Mouse (Mus musculus): ENCODE results near the gene Mvk.

The Mvk gene

DNA sequence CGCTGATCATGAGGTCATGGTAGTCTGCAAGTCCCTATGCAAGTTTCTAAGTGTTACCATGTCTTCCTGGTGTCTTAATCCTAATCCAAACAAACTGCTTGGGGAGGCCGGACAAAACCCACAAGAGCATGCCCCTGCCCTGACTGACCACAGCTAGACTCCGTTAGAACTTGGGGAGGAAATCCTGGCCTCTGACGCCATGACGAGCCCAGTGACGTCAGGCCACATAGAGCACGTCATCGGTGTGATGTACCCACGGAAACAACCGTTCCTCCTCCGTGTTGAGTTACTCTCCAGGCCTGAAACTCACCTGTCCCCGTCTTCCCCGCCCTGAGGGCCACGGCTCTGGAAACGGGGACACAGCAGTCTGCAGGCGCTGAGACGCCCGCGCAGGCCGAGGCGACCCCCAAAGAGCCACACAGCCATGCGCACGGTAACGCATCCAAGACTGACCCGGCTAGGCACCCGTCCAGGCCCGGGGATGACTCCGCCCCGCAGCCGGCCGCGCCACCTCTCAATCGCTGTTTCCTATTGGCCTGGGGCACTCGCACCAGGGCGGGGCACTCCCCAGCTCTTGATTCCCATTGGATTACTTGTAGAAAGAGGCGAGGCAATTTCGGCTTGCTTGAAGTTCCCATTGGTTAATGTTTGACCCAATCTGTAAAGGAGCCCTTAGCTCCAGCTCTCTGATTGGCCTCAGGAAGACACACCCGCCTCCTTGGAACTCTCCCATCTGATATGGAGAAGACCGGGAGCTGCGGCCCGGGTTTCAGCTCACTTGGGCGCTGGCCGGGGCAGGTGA lies at the start of gene Mvk, which contains the start of gene Mmab:
Gene Mvk (plus strand): TSS at position 704 of the 802 bp plus-strand sequence.
Gene Mmab (minus strand): TSS at position 495 of the 802 bp plus-strand sequence.
- DNase-seq = peak; percentile 99

DNA sequence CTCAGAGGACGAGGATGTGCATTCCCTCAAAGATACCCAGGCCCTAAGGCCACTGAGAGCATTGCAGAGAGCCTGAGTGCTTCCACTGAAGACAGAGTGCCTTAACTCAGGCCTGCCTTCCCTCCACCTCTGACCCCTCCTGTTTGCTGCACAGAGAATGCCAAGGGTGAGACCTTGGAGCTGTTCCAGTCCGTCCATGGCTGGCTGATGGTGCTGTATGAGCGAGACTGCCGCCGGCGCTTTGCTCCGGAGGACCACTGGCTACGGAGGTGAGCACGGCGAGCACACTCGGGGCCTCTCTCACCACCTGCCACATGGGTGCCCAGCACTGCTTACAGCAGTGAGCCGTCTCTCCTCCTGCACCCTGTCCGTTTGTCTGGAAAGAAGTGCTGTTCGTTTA lies 37.5 kb upstream of the Mvk start:
- no peak for DNase-seq

DNA sequence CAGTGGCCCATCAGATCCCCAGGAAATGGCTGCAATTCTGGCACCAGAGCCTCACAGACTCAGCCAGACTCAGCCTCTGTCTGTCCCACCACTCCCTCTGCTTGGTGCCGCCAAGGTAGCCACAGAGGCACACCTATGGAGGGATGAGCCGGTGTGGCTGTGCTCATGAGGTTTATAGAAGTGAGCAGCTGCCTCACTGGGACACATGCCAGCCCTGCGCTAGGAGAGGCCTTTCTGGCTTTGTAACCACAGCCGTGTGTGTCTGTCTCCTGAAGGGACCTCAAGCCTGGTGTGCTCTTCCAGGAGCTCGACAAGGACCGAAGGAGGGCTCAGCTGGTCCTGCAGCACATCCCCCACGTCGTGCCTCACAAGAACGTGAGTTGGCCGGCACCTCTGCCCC lies 36.8 kb upstream of the Mvk start:
- no peak for DNase-seq

DNA sequence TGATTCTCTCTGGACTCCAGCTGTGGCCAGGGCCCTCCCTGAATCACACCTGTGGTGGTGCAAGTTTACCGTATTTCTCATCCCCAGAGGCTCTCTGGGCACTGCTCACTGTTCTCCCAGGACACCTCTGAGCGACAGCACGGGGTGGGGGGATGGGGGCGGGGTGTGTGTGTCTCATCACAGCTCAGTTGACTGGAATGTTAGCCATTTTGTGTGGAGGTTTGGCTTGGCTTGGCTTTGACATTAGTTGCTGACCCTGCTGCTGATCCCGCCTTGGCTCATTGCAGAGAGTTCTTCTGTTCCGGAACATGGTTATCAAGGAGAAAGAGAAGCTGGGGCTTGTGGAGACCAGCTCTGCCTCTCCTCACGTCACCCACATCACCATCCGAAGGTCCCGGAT lies 36.3 kb upstream of the Mvk start:
- DNase-seq = peak; percentile 23

DNA sequence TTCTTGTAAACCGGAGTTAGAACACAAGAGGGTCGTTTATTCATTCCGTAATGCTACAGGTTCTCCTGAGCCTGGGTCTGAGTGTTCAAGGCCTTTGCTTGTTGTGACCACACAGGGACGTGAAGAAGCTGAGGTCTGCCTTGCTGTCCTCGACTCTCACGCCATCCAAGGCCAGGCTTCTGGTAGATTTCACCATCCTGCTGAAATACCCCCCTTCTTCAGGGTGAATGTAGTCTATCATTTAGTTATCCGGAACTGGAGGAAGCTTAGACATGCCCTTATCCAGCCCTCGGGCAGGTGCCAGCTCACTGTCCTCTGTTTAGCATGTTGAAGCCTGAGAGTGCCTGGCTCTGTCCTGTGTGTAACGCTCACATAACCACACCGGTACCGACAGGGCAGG lies 35.2 kb upstream of the Mvk start:
- DNase-seq = no peak

DNA sequence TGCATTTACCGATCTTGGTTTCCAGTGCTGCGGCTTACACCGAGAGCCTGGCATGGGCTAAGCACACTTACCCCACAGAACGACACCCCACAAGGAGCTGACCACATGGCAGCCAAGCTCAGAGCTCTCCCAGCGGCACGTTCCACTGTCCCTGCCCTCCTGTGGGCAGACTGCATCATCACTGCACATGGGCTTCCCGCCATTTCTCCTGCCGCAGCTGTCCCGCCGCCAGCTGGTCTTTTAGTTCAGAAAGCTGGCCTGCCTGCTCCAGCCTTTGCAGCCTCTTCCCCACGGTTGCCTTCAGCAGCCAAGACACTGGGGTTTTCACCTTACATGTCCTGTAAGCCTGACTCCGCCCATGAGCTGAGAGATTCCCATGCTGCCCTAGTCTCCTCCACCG lies 33.6 kb upstream of the Mvk start:
- no peak for DNase-seq

DNA sequence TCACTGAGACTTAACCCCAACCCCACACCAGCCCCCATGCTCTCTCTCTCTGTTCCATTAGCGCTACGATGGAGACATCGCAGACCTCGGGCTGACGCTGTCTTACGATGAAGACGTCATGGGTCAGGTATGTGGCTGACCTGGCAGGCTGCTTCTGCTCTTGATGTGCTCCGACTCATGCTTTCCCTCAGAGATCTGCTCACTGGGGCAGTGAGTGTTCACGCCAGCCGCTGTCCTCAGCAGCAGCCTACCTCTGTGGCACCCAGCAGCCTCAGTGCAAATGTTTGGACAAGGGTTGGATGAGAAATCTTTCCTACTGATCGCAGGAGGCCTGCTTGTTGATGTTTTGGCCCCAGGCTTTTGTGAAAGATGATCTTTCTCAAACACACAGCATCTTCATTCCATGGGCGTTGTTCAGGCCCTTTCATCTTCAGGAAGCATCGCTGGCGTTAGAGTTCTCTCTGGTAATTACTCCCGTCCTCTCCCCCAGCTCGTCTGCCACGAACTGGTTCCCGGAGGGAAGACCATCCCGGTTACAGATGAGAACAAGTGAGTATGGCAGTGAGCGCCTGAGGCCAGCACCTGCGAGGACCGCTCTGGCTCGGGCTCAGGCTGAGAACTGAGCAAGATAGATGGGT lies 31.6 kb upstream of the Mvk start:
- peak; percentile 60 for DNase-seq

DNA sequence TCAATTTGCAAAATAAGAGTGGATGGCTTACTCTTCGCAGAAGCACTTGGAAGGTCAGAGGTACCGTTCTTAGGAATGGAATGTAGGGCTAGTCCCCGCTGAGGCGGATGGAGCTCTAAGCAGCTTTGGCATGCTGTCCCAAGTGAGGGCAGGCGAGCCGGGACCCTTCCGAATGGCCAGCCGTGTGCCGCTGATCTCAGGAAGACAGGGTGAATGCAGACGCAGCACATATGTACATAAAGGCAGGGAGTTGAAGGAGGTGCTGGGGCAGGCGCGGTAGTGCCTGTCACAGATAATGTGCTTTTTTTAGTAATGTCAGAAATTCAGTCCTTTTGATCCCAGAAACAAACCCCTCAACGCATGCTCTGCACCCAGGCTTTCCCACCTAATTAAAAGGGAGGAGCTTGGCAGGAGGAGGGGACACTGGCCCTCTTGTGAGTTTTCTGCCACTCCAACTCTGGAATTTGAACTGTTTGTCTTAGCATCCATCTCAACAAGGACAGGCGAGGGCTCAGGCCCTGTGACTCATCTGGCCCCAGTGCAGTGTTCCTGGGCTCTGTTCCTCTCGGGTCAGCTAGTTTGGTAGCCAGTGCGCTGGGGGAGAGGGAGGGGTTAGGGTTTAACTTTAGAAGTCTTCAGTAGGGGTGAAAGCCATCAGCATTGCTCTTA lies 30.9 kb upstream of the Mvk start:
- peak; percentile 82 for DNase-seq

DNA sequence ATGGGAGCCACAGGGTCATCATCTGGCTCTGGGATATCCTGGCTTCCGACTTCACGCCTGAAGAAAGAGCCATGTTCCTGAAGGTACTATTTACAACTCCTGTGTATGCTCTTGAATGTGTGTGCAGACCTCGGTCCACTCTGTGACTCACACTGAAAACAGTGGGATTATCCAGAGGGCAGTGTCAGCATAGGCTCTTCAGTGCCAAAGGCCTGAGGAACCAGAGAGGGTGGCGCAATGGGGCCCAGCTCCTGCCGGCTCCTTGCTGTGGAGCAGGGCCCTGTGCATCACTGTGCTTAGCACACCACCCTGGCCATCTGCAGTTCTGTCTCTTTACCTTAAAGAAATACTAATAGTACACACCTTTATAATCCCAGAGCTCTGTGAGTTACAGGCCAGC lies 28.5 kb upstream of the Mvk start:
- DNase-seq = no peak

DNA sequence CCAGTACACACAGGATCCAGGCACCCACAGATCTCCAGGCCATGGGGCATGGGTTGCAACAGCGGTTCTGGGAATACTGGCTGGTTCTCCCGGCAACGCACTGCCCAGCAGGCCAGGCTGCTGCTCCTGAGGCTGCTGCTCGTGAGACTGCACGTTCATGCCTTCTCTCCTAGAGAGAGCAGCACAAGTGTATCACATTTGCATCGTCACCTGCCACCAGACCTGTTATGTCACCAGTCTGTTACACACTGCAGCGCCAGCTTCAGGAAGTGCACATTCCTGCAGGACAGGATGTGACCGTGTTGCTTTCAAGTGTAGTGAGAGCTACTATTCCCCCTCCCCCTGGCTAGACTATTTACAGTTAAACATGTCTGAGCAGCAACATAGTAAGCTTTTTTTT lies 27.2 kb upstream of the Mvk start:
- no peak for DNase-seq

DNA sequence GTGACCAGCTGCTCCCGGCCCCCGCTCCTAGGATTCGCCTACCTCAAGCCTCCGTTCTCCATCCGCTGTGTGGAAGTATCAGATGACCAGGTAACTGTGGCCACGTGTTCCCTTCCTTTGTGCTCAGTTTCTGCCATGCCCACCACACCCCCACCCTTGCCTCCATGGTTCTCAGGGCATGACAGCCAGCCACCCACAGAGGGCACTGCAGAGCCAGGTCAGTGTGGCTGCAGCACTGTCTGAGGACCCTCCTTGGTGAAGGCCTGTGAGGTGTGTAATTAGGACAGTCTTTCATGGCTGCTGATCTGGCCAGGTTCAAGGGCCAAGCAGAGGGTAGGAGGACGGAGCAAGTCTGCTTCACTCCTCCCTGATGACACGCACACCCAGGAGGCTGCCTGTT lies 25.5 kb upstream of the Mvk start:
- DNase-seq = no peak

DNA sequence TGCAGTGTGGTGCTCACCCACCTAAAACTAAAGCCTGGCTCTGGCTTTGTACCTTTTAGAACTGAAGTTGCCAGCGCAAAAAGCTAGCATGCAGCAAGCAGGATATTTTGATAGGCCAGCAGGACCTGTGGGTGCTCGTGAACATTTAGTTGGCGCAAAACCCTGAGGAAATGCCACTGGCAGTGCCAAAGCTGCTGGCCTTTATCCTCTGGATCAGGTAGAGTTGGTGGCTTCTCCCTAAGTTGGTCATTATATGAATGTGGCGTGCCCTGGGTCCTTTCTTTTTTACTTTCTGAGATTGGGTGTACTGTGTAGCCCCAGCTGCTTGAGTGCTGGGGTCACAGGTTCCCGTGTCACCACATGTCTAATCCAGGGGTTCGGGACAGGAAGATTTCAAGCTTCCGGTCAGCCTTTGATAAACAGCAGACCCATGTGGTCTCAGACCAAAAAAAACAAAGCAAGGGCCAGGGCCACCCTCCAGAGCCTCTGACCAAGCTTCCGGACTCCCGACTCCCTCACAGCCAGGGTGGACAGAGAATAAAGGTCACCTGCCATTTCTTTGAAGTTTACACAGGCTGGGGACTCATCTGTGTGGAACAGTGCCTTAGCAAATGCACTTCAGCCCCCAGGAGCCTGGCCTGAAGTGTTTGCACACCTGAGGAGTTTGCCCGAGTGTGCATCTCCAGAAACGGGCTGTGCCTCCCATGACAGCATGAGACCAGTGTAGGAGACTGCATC lies 22.3 kb upstream of the Mvk start:
- DNase-seq = peak; percentile 25

DNA sequence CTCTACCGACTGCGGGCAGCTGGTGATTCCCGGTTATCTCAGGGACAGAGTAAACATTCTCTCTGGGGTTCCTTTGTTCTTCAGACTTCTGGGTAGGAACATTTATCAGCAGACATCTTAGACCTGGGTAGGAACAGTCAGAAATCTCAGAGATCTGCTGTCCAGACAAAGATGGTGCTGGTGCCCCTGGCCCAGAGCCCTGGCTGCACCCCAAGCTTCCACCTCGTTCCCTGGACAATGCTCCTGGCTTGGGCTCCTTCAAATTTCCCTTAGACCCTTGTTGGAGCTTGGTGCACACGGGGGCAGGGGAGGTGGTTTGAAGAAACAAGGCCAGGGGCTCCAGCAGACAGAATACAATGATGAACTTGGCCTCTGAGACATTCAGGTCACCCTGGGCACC lies 21.5 kb upstream of the Mvk start:
- DNase-seq = no peak

DNA sequence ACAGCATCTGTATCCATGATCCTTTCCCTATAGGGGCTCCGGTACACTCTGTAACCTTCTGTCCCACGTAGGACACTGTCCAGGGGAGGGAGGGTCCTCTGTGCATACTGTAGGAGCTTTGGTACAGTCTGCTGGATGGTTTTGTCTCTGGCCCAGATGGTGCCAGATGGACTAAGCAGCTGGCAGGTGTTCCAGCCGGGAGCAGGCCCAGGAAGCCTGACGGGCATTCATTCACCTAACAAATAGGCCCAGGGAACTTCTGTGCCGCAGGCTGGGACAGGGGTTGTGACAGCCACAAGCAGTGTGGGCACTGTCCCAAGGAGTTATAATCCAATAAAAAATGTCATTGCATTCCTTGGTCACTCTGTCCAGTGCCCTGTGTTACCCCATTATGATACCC lies 20.1 kb upstream of the Mvk start:
- DNase-seq = no peak

DNA sequence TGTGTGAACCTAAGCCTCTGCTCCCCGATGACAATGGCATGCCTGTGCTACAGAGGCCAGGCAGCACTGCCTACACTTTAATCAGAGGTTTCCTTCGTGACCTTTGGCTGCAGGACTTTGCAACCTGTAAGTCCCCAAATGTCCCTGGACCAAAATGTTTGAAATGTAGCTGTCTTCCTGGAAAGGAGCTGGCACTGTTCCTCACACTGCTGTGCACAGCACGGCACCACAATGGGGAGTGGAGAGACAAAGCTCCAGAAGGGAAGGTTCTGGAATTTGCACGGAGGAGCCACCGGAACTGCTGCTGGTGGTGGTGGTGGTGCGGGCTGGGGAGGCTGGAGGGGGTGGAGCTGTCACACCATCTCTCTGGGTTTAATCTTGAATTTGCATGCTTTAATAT lies 17.3 kb upstream of the Mvk start:
- DNase-seq = no peak

DNA sequence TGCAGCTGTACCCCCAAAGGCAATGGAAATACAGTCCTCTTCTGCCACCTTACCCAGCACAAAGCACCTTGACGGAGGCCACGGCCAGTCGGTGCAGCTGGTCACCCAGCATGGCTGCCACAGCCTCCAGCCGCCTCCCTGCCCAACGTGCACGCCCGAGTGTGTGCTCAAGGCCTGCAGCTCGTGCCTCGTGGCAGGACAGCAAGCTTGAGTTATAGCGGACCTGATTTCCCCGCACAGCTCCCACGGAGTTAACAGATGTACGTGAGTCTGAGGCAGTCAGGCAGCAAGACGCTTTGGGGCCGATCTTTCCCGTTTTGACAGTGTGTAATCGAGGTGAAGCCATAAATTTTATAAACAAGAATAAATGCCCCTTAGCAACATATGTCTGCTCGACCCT lies 15.4 kb upstream of the Mvk start:
- no peak for DNase-seq

DNA sequence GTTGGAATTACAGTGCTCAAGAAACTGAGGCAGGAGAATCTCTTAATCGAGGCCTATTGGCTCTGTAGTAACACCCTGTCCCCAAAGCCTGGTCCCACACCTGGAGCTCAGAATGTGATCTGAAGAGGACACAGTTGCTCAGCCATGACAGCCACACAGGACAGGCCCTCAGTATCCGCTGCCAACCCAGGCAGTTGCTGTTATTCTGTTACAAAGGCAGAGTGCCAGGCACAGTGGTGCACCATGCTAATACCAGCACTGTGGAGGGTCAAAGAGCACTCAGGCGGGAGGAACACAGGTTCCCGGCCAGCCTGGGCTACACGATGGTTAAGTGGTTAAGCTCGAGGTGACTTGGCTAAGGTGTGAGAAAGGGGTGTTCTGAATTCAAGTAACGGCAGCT lies 14.3 kb upstream of the Mvk start:
- no peak for DNase-seq

DNA sequence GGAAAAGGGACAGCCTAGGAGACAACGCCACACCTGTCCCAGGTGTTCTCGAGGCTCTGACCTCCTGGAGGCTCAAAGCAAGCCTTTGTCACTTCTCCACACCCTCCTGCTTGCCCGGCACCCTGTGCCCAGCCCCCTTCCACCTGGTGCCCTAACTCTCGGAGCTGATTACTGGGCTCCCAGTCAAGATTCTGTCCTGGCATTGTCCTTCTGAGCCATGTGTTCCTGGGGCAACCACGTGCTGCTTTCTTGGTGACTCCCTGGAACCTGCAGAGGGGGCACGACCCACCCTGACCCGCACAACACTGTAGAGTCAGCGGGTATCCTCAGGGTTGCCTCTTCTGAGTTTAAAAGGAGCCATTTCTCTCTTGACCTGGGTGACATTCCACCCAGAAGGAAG lies 9.7 kb upstream of the Mvk start:
- DNase-seq = no peak

DNA sequence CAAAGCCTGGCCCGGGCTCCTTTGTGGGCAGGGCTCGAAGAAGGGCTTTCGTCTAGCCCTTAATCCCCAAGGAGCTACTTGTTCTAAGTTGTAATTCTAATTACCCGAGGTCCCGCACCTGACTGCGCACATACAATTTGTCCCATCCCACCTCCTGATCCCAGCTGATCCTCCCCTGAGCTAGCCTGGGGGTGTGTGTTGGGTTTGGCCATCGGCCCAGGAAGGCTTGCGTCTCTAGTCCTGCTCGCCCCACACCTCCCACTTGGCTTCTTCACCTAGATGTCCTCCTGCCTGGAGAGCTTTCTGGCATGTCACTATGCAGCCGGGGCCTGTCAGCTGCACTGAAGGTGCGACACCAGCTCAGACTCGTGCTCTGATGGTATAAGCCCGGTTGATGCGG lies 8.5 kb upstream of the Mvk start:
- DNase-seq = no peak

DNA sequence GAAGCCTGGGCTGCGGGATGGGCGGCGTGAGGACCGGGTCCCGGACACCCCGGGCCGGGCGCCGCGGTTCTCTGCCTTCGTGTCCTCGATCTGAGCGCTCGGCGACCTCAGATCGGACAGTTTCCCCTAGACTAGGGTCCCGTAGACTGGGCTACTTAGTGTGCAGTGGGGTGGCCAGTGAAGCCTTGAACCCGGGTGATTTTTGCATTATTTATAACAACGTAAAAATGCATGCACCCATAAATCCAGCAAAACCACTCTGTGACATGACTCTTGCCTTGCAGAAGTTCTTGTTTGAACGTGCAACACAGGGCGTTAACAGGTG lies 261 bp downstream of the Mvk start:
- DNase-seq = no peak

DNA sequence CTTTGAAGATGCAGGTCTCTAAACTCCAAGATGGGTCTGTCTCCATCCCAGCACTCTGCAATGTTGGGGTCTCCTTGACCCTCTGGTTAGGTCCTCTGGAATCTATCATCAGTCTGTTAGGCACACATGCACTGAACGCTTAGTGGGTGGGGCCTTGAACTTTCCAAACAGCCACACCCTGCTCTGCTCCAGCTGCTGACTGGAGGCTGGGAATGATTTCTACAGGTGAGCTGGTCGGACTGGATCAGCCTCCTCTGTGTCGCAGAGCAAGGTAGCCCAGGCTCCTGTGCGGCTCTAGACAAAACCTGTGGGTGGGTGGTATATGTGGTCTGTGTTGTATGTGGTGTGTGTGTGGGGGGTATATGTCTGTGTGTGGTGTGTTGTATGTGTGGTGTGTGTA lies 4.9 kb downstream of the Mvk start:
- DNase-seq = peak; percentile 12

DNA sequence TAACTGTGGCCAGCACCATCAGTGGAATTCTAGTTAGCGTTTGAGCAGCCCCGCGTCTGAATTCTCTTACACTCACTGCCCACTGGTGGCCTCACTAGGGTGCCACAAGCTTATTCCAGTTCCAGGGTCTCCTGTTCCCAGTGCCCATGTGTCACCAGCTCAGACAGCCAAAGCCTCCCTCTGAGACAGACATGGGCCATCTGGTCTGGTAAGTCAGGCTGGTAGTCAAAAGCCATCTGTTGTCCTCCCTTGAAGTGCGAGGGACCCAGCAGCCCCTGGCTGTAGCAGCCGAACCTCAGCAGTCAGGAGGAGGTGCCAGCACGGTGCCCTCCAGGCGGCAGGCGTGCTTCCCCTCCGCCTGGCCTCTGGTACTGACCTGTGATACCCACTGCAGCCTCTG lies 12.2 kb downstream of the Mvk start:
- DNase-seq = no peak

DNA sequence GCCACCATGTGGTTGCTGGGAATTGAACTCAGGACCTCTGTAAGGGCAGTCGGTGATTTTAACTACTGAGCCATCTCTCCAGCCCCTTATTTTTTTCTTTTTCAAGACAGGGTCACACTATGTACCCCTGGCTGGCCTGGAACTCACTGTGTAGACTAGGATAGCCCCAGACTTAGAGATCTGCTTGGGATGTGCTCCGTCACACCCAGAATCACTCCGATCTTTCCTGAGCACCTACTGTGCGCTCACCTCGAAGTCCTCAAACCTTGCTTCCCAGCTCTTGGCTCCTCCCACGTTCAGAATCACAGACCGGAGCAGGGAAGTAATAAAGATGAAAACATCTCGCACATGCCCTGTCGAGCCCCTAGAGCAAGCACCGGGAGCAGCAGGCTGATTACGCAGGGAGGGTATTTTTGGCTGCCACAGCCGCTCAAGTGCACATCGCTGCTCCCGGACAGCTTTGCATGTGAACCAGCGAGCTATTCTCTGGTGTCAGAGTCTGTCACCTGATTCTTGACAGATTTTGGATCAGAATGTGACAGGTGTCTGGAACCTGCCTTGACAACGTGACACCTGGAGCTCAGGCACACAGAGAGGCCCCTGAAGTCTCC lies 13.0 kb downstream of the Mvk start:
- DNase-seq = no peak
